Mouse (Mus musculus) brain, embryonic 18.5 days (tissue): ENCODE data around the gene Armc7.

ENCODE experiments used
- DNase-seq: peaks from one replicate; pipeline ENCODE4 v3.0.0-alpha.2; 2012; ENCODE audit warnings: low read depth, low spot score

The Armc7 gene

DNA sequence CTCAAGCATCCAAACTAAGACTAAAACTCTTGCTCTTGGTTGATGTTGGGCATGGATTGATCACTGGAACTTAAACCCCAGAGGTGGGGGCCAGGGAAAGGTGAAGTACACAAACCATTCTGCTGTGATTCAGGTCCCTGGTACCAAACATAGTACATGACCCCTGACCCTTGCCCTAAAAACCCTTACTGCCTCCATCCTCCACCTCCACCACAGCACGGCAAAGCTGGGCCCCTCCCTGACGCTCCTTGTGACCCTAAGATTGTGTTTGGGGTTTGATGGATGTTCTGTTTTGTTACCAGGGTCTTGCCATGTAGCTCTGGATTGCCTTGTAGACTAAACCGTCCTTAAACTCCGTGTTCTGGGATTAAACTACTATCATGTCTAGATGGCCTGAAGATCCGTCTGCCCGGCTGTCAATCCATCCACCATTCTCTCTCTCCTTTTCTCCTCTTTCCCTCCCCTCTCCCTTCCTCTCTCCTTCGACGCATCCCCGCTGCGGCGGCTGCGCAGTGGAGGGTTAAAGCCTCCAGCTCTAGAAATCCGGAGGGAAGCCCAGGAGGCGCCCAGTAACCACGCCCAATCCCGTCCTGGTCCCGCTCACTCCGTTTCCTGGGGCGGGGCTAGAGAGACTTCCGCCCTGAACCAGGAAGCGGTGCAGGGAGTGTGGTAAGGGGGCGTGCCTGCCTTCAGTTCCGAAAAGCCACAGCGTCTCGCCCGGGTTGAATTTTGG lies at the start of gene Armc7:
TSS of gene Armc7 (plus strand) at position 643 of the 733 bp plus-strand sequence.
- peak; percentile 88 for DNase-seq

- no peak for DNase-seq
Measured at GRCm38 (mm10) chr11:115425671-115426070, 49.8 kb upstream of the Armc7 start.

DNA sequence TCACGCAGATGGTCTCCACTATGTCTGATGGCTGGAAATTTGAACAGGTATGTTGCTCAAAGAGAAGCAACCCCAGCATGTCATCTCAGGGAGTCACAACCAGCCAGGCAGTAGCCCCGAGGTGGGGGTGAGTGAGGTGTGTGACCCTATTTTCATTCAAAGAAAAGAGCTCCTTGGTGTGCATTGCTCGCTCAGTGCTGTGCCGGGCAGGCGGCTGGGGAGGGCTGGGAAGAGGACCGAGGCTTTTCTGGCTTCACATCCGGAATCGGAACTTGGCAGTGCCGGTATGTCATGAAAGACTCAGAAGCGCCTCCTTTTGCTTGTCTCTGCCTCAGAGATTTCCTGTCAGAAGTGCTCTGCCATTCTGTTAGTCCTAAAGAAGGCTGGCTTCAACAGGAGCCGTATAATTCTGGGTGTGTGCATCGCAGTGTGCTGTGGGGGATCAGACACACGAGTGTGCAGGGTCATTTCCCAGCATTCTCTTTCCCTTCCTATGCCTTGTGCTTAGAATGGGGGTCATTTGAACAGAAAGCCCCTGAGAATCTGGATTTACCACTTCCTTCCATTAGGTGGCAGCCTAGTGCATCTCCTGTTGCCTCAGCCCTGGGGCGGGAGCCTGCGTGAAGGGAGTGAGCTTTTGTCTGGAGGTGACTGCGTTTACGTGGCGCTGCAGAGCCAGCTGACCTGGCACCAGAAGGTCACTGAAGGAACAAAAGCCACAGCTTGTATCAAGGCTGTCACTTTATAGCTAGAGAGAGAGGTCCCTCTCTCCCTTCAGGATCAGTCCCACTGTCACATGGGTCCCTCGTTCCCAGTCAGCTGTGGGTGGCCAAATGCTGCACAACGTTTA lies 47.8 kb upstream of the Armc7 start:
- peak; percentile 69 for DNase-seq

DNA sequence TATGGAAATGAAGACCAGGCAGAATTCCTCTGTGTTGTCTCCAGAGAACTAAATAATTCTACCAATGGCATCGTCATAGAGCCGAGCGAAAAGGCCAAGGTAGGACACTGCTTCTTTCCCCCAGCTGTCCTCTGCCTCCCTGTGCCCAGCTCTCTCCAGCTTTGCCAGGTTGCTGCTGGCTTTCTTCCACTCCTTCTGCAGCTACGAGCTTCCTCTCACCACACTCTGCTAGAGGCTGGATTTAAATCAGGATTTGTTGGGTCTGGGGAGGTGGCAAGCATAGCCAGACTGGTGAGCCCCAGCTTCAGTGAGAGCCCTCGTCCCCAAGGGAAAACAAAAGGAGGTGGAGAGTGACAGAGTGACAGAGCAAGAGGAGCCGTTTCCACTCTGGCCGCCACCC lies 46.2 kb upstream of the Armc7 start:
- no peak for DNase-seq

DNA sequence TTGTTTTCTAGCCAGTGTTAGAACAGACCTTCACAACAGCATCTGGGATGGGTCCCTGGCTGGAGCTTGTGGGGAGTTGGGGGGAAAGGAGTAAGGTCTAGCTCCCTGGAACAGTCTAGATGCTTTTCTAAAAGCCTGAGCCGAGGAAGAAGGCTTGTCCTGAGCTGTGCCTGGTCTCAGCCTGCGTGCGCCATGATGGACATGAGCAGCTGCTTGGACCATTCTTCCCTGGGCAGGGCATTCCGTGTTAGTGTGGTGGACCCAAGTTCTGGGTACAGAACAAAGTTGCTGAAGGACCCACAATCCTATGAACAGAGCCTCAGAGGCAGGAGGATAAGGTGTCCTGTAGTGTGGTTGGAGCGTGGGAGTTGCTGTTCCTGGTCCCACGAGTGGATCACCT lies 44.9 kb upstream of the Armc7 start:
- DNase-seq: no peak

GRCm38 (mm10) chr11:115432814-115433213 lies 42.7 kb upstream of the Armc7 start:
- no peak for DNase-seq

- no peak for DNase-seq
Measured at GRCm38 (mm10) chr11:115433342-115433741, 42.1 kb upstream of the Armc7 start.

GRCm38 (mm10) chr11:115435596-115436337 lies 39.7 kb upstream of the Armc7 start:
- no peak for DNase-seq

DNA sequence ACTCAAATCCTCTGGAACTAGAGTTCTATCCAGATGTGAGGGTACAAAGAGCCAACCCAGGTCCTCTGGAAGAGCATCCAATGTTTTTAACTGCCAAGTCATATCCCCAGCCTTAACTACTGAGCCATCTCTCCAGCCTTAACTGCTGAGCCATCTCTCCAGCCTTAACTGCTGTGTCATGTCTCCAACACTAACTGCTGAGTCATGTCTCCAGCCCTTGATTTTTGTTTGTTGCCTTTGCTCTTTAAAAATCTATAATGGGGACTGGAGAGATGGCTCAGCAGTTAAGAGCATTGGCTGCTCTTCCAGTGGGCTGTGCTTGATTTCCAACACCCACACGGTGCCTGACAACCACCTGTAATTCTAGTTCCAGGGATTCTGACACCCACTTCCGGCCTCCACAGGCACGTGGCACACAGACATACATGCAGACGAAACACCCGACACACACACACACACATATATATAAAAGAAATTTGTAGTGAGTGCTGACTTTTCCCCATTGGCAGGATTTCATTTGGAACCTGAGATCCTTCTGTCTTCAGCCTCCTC lies 37.8 kb upstream of the Armc7 start:
- no peak for DNase-seq

DNA sequence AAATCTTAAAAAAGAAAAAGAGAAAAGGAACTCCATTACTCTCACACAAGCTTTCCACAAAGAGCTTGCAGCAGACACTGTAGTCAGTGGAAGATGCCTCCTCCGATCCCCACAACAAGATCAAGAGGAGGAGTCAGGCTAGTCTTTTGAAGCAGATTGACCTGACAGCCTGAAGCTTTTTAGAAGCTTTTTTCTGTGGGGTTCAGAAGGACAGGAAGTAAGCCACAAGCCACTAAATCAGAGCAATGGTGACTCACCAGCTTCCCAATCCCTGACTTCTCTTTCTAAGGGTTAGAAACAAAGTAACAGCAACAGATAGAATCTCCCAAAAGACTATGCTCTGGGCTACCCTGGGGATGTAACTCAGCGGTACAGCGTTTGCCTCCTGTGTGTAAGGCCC lies 36.1 kb upstream of the Armc7 start:
- DNase-seq: no peak

- DNase-seq: no peak
Measured at GRCm38 (mm10) chr11:115439906-115440595, 35.4 kb upstream of the Armc7 start, which contains the start of gene Trim80. Trim80 (plus strand) TSS chr11:115440545.

DNA sequence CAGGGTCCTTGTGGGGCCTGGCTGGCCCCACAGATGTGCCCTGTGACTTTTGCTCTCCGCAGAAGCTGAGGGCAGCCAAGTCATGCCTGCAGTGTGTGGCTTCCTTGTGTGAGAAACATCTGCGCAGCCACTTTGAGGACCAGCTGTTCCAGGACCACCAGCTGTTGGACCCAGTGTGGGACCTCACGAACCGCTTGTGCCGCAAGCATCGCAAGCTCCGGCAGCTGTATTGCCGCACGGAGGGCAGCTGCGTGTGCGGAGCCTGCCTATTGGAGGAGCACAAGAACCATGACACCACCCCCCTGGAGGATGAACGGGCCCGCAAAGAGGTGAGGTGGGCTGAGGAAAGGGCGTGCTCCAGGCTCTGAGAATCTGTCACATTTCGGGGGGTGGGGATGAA lies 34.0 kb upstream of the Armc7 start:
- no peak for DNase-seq

- DNase-seq: no peak
Measured at GRCm38 (mm10) chr11:115446906-115447305, 28.6 kb upstream of the Armc7 start.

GRCm38 (mm10) chr11:115447321-115447885 lies 28.1 kb upstream of the Armc7 start:
- no peak for DNase-seq

DNA sequence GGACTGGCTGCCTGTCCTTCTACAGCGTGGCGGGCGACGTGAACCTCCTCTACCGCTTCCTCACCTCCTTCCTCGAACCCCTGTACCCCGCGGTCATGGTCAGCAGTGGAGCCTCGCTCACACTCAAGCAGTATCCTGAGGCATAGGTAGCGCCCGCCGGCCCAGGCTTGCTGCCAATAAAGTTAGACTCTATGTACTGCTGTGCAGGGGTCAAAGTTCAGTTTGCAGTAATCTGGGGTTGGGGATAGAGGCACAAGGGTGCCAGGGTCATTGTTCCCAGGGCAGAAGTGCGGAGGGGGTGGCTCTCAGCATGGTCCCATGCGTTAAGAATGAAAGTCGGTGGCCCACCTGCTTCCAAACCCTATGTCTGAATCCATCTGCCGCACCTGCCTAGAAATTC lies 27.4 kb upstream of the Armc7 start:
- no peak for DNase-seq

DNA sequence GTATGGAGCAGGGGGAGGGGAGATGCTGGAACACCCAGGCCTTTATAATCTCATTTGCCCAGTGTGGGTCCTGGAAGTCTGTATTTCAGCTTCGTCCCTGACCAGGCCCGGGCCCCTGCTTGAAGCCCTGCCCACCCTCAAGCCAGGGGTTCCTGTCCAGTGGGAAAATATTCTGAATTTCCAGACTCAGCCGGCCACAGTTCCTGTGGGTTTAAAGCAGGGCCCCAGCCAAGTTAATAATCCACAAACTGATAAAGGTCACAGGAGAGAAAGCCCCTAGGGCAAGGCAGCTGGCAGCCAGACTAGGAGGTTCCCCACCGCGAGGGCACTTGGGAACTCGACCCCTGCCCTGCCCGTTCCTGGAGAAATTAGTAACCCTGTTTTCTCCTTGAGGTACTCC lies 26.5 kb upstream of the Armc7 start:
- no peak for DNase-seq

- DNase-seq: no peak
Measured at GRCm38 (mm10) chr11:115450176-115450575, 25.3 kb upstream of the Armc7 start.

GRCm38 (mm10) chr11:115451781-115452241 lies 23.7 kb upstream of the Armc7 start:
- DNase-seq: no peak

- no peak for DNase-seq
Measured at GRCm38 (mm10) chr11:115452281-115452860, 23.1 kb upstream of the Armc7 start.

- no peak for DNase-seq
Measured at GRCm38 (mm10) chr11:115453306-115453705, 22.2 kb upstream of the Armc7 start.
